Mouse (Mus musculus): ENCODE measurements around the gene Cngb1. TPM values are rescaled to one million over a fixed set of nuclear protein-coding genes. Genes with fewer than 3 reads are reported as not detected.

Cngb1 gene
- polyA plus RNA-seq, 2 experiments: 0.06 TPM; not detected in 1

- H3K4me1 ChIP-seq (replicated peaks; ENCODE audit: control insufficient read depth in 2 of 2, insufficient read depth in 2 of 2, low read length in 1 of 2): no peaks in the 10 kb centered on the region
- WGBS (ENCODE audit: insufficient replicate concordance): 68% methylated on average over 8 of the region's 8 CpGs
- no peaks in the 10 kb centered on the region for H3K27me3 ChIP-seq (ENCODE audit: control insufficient read depth, insufficient read depth, low read length)
- no peak overlapping the region for H3K9ac ChIP-seq (replicated peaks)
- H3K4me2 ChIP-seq (ENCODE audit: low read depth): no peak overlapping the region
- no peak for DNase-seq (ENCODE audit: low read depth in 3 of 3, low spot score in 3 of 3)
- no peak overlapping the region for H3K4me3 ChIP-seq (ENCODE audit: insufficient read depth in 1 of 2, low read depth in 2 of 2, low read length in 2 of 2)
- H3K27ac ChIP-seq: no peak overlapping the region
- no peaks in the 10 kb centered on the region for H3K9me3 ChIP-seq (ENCODE audit: control insufficient read depth, low read length)
- no peak for ATAC-seq (ENCODE audit: insufficient read depth)
- TF ChIP-seq EP300 (IDR thresholded peaks at IDR 0.05; ENCODE audit: low read depth) (no peak), CTCF (IDR thresholded peaks at IDR 0.05; ENCODE audit: low read depth) (no peak)
- no peaks in the 10 kb centered on the region for H3K36me3 ChIP-seq (replicated peaks; ENCODE audit: control insufficient read depth, insufficient read depth, low read depth)
These were observed 104.3 kb downstream of the Cngb1 start for GRCm38 (mm10) chr8:95202056-95202570.

- no peaks in the 10 kb centered on the region for H3K27me3 ChIP-seq (ENCODE audit: control insufficient read depth, insufficient read depth, low read length)
- no peak overlapping the region for H3K27ac ChIP-seq
- H3K36me3 ChIP-seq (replicated peaks; ENCODE audit: control insufficient read depth, insufficient read depth, low read depth): no peaks in the 10 kb centered on the region
- TF ChIP-seq EP300 (IDR thresholded peaks at IDR 0.05; ENCODE audit: low read depth) (no peak), CTCF (IDR thresholded peaks at IDR 0.05; ENCODE audit: low read depth) (no peak)
- H3K4me2 ChIP-seq (ENCODE audit: low read depth): no peak overlapping the region
- DNase-seq (ENCODE audit: low read depth in 3 of 3, low spot score in 3 of 3): no peak
- WGBS (ENCODE audit: insufficient replicate concordance): 50% methylated on average over 7 of the region's 7 CpGs
- H3K9ac ChIP-seq (replicated peaks): no peak overlapping the region
- no peaks in the 10 kb centered on the region for H3K9me3 ChIP-seq (ENCODE audit: control insufficient read depth, low read length)
- no peak for ATAC-seq (ENCODE audit: insufficient read depth)
- no peaks in the 10 kb centered on the region for H3K4me1 ChIP-seq (replicated peaks; ENCODE audit: control insufficient read depth in 2 of 2, insufficient read depth in 2 of 2, low read length in 1 of 2)
- no peak overlapping the region for H3K4me3 ChIP-seq (ENCODE audit: insufficient read depth in 1 of 2, low read depth in 2 of 2, low read length in 2 of 2)
These were observed 104.9 kb downstream of the Cngb1 start for GRCm38 (mm10) chr8:95201491-95201890.

GRCm38 (mm10) chr8:95200001-95200405, 106.4 kb downstream of the Cngb1 start:
- H3K36me3 ChIP-seq (replicated peaks; ENCODE audit: control insufficient read depth, insufficient read depth, low read depth): no peaks in the 10 kb centered on the region
- no peaks in the 10 kb centered on the region for H3K9me3 ChIP-seq (ENCODE audit: control insufficient read depth, low read length)
- no peak; the same call in 1 of the 2 replicates for TF ChIP-seq CTCF (IDR thresholded peaks at IDR 0.05; ENCODE audit: low read depth)
- ATAC-seq (ENCODE audit: insufficient read depth): no peak
- no peak overlapping the region for H3K4me2 ChIP-seq (ENCODE audit: low read depth)
- H3K27me3 ChIP-seq (ENCODE audit: control insufficient read depth, insufficient read depth, low read length): no peaks in the 10 kb centered on the region
- no peak for DNase-seq (ENCODE audit: low read depth in 3 of 3, low spot score in 3 of 3)
- 65% methylated on average over 9 of the region's 9 CpGs for WGBS (ENCODE audit: insufficient replicate concordance)
- H3K9ac ChIP-seq (replicated peaks): no peak overlapping the region
- no peak overlapping the region for H3K27ac ChIP-seq
- H3K4me3 ChIP-seq (ENCODE audit: insufficient read depth in 1 of 2, low read depth in 2 of 2, low read length in 2 of 2): no peak overlapping the region
- H3K4me1 ChIP-seq (replicated peaks; ENCODE audit: control insufficient read depth in 2 of 2, insufficient read depth in 2 of 2, low read length in 1 of 2): no peaks in the 10 kb centered on the region

GRCm38 (mm10) chr8:95195728-95196127, 110.7 kb downstream of the Cngb1 start:
- H3K36me3 ChIP-seq (replicated peaks; ENCODE audit: control insufficient read depth, insufficient read depth, low read depth): no peaks in the 10 kb centered on the region
- H3K4me2 ChIP-seq (ENCODE audit: low read depth): no peak overlapping the region
- no peak for DNase-seq (ENCODE audit: low read depth in 3 of 3, low spot score in 3 of 3)
- 0 out of 4 replicates have a peak, but pooled peaks cover 0 to 3% of the 10 kb centered on the region in 2 experiments for H3K4me1 ChIP-seq (replicated peaks; ENCODE audit: control insufficient read depth in 2 of 2, insufficient read depth in 2 of 2, low read length in 1 of 2)
- no peaks in the 10 kb centered on the region for H3K9me3 ChIP-seq (ENCODE audit: control insufficient read depth, low read length)
- TF ChIP-seq EP300 (IDR thresholded peaks at IDR 0.05; ENCODE audit: low read depth): no peak
- TF ChIP-seq CTCF (IDR thresholded peaks at IDR 0.05; ENCODE audit: low read depth): no peak
- H3K4me3 ChIP-seq (ENCODE audit: insufficient read depth in 1 of 2, low read depth in 2 of 2, low read length in 2 of 2): no peak overlapping the region
- H3K27ac ChIP-seq: no peak overlapping the region
- no peaks in the 10 kb centered on the region for H3K27me3 ChIP-seq (ENCODE audit: control insufficient read depth, insufficient read depth, low read length)
- H3K9ac ChIP-seq (replicated peaks): no peak overlapping the region
- no peak for ATAC-seq (ENCODE audit: insufficient read depth)
- 43% methylated on average over 11 of the region's 11 CpGs for WGBS (ENCODE audit: insufficient replicate concordance)

- H3K4me2 ChIP-seq (ENCODE audit: low read depth): no peak overlapping the region
- no peaks in the 10 kb centered on the region for H3K9me3 ChIP-seq (ENCODE audit: control insufficient read depth, low read length)
- 0 out of 4 replicates have a peak, but pooled peaks cover 0 to 3% of the 10 kb centered on the region in 2 experiments for H3K4me1 ChIP-seq (replicated peaks; ENCODE audit: control insufficient read depth in 2 of 2, insufficient read depth in 2 of 2, low read length in 1 of 2)
- no peak overlapping the region for H3K27ac ChIP-seq
- 65% methylated on average over 9 of the region's 9 CpGs for WGBS (ENCODE audit: insufficient replicate concordance)
- H3K9ac ChIP-seq (replicated peaks): no peak overlapping the region
- no peak overlapping the region for H3K4me3 ChIP-seq (ENCODE audit: insufficient read depth in 1 of 2, low read depth in 2 of 2, low read length in 2 of 2)
- H3K27me3 ChIP-seq (ENCODE audit: control insufficient read depth, insufficient read depth, low read length): no peaks in the 10 kb centered on the region
- no peaks in the 10 kb centered on the region for H3K36me3 ChIP-seq (replicated peaks; ENCODE audit: control insufficient read depth, insufficient read depth, low read depth)
- DNase-seq (ENCODE audit: low read depth in 3 of 3, low spot score in 3 of 3) (no peak), ATAC-seq (ENCODE audit: insufficient read depth) (no peak)
- TF ChIP-seq EP300 (IDR thresholded peaks at IDR 0.05; ENCODE audit: low read depth): no peak
- no peak for TF ChIP-seq CTCF (IDR thresholded peaks at IDR 0.05; ENCODE audit: low read depth)
These were observed 114.7 kb downstream of the Cngb1 start for GRCm38 (mm10) chr8:95191497-95192175.

Other genes starting within 250 kb of the Cngb1 start
- gene Katnb1, start 225.4 kb downstream of the Cngb1 start, polyA plus RNA-seq (2012; rRNA removed): 7.4 and 8.4 TPM in 2 replicates
- gene Katnb1, start 225.4 kb downstream of the Cngb1 start, polyA plus RNA-seq (2014; fragmentation: Nextera tagmentation; extraction: Ambion mirVana): 8.0 and 10.1 TPM in 2 replicates
- gene Kifc3, start 103.8 kb downstream of the Cngb1 start, polyA plus RNA-seq (2012; rRNA removed): 4.0 and 4.6 TPM in 2 replicates
- gene Kifc3, start 103.8 kb downstream of the Cngb1 start, polyA plus RNA-seq (2014; fragmentation: Nextera tagmentation; extraction: Ambion mirVana): 2.5 and 4.3 TPM in 2 replicates
- not detected in 2 replicates for gene Tepp, start 4.0 kb upstream of the Cngb1 start, polyA plus RNA-seq (2012; rRNA removed)
- not detected in 2 replicates for gene Tepp, start 4.0 kb upstream of the Cngb1 start, polyA plus RNA-seq (2014; fragmentation: Nextera tagmentation; extraction: Ambion mirVana)
- gene Zfp319, start 25.4 kb upstream of the Cngb1 start, polyA plus RNA-seq (2012; rRNA removed): 0.83 and 0.96 TPM in 2 replicates
- gene Zfp319, start 25.4 kb upstream of the Cngb1 start, polyA plus RNA-seq (2014; fragmentation: Nextera tagmentation; extraction: Ambion mirVana): 0.75 and 0.81 TPM in 2 replicates
- gene Usb1, start 25.7 kb upstream of the Cngb1 start, polyA plus RNA-seq (2012; rRNA removed): 8.7 and 10.8 TPM in 2 replicates
- 9.3 and 10.7 TPM in 2 replicates for gene Usb1, start 25.7 kb upstream of the Cngb1 start, polyA plus RNA-seq (2014; fragmentation: Nextera tagmentation; extraction: Ambion mirVana)
- 0.64 and 0.83 TPM in 2 replicates for gene Mmp15, start 45.7 kb upstream of the Cngb1 start, polyA plus RNA-seq (2012; rRNA removed)
- gene Mmp15, start 45.7 kb upstream of the Cngb1 start, polyA plus RNA-seq (2014; fragmentation: Nextera tagmentation; extraction: Ambion mirVana): 0.43 and 1.1 TPM in 2 replicates
- gene Cfap20, start 128.3 kb upstream of the Cngb1 start, polyA plus RNA-seq (2012; rRNA removed): 22.0 and 30.1 TPM in 2 replicates
- 34.8 and 35.7 TPM in 2 replicates for gene Cfap20, start 128.3 kb upstream of the Cngb1 start, polyA plus RNA-seq (2014; fragmentation: Nextera tagmentation; extraction: Ambion mirVana)
- gene Csnk2a2, start 183.5 kb upstream of the Cngb1 start, polyA plus RNA-seq (2012; rRNA removed): 9.7 and 12.8 TPM in 2 replicates
- gene Csnk2a2, start 183.5 kb upstream of the Cngb1 start, polyA plus RNA-seq (2014; fragmentation: Nextera tagmentation; extraction: Ambion mirVana): 6.9 and 7.1 TPM in 2 replicates
- not detected in 2 replicates for gene Ccdc113, start 227.5 kb upstream of the Cngb1 start, polyA plus RNA-seq (2012; rRNA removed)
- not detected in 2 replicates for gene Ccdc113, start 227.5 kb upstream of the Cngb1 start, polyA plus RNA-seq (2014; fragmentation: Nextera tagmentation; extraction: Ambion mirVana)

All from liver, embryonic 14.5 days (tissue).